Mouse (Mus musculus): ENCODE results near the gene Ltn1.

DNA sequence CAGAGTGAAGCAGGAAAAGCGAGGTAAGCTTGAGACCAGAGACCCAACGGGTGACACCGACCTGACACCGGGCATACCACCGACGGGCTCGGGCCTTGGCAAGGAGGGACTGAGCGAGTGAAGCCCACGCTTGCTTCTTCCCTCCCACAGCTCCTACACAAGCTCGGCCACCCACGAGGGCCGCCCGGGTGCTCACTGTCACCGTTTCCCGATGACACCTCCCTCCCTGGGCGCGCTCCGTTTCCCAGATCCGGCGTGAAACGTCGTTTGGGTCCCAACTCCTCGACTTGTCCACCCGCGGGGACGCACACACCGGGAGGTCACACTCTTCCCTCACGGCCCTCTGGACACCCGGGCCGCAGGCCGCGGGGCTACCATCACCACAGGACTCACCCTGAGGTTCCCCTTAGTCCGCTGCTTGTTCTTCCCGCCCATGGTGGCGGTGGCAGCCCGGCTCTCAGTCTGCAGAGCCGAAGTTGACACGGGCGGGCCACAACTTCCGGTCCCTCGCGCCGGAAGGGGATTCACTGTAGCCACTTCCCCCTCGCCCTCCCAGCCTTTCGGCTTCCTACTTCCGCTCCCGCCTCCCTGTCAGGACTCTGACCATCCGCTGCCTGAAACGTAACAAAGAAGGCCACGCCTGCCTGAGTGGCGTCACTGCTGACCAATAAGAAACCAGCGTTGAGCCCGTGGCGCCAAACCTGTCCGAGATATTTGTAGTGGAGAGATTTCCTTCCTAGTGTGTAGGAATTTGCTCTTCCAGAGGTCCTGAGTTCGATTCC lies at the start of gene Ltn1:
- TF ChIP-seq CTCF (IDR thresholded peaks at IDR 0.05; ENCODE audit: low read depth) (no peak), EP300 (IDR thresholded peaks at IDR 0.05; ENCODE audit: low read depth) (no peak)

All from liver, postnatal 0 days (tissue).